Comparison of ENCODE assay signal across 8 mouse cellular contexts in genomic region chr16:87393813-87394548, GRCm38 (mm10). TPM values are rescaled to one million over a fixed set of nuclear protein-coding genes. Genes with fewer than 3 reads are reported as not detected.
A peak's percentile ranks its signal among the peaks of the same experiment; 100 is the strongest.
DNase-seq lines count a peak whose midpoint lies in the region; ATAC-seq lines count a peak whose summit lies in the region.

No protein-coding gene starts in this region.

- DNase-seq in urinary bladder, adult 18-20 months (ENCODE audit: low spot score in 2 of 2) = peak; percentile 26 to 35
- no peak for DNase-seq in urinary bladder, adult 2 months (ENCODE audit: low spot score)
- DNase-seq in embryo, embryonic 11 days = peak; percentile 81
- DNase-seq in gastrocnemius, postnatal 14 days = peak; percentile 45
- peak; percentile 70 for DNase-seq in induced T-regulatory cell, adult 2 months (ENCODE audit: low read depth)
- DNase-seq in left cerebral cortex, adult 18-20 months (ENCODE audit: low spot score in 2 of 2) = peak; percentile 60 to 61
- peak; percentile 42 to 65 for DNase-seq in right cerebral cortex, postnatal 36 days (ENCODE audit: low spot score in 2 of 2)

- ATAC-seq in megakaryocyte, adult 5-6 weeks (ENCODE audit: poor library complexity, severe bottlenecking) = peak; percentile 92

- intact Hi-C loops in gastrocnemius, postnatal 14 days (cut with DNase I; ENCODE audit: low total_unique reads) = no loop called here

RNA-seq across cellular contexts. Expression of gene Ltn1, which starts 38.4 kb away (rescaled TPM):
- polyA plus RNA-seq in urinary bladder, adult 2 months (2012; rRNA removed) = 11.4 and 11.7 TPM in 2 replicates
- 10 to 100 TPM; 19.5 to 21.3 TPM for total RNA-seq in gastrocnemius, postnatal 14 days (2021)
- 10 to 100 TPM; 44.0 to 47.1 TPM for total RNA-seq in left cerebral cortex, adult 18-20 months (2021)
- 22.2 and 23.6 TPM in 2 replicates for total RNA-seq in megakaryocyte, adult 5-6 weeks (2015)
- 21.9 and 22.1 TPM in 2 replicates for total RNA-seq in megakaryocyte, adult 5-6 weeks (2017)

RNA-seq across cellular contexts. Expression of gene N6amt1, which starts 40.0 kb away (rescaled TPM):
- 23.4 and 27.6 TPM in 2 replicates for polyA plus RNA-seq in urinary bladder, adult 2 months (2012; rRNA removed)
- 10 to 100 TPM in 1 of 2 experiments, 1 to 10 TPM in 1; 9.5 to 10.3 TPM for total RNA-seq in gastrocnemius, postnatal 14 days (2021)
- 10 to 100 TPM; 16.7 to 17.1 TPM for total RNA-seq in left cerebral cortex, adult 18-20 months (2021)
- 9.1 and 9.5 TPM in 2 replicates for total RNA-seq in megakaryocyte, adult 5-6 weeks (2015)
- total RNA-seq in megakaryocyte, adult 5-6 weeks (2017) = 6.3 and 6.9 TPM in 2 replicates

RNA-seq across cellular contexts. Expression of gene Rwdd2b, which starts 46.4 kb away (rescaled TPM):
- 4.4 and 4.6 TPM in 2 replicates for polyA plus RNA-seq in urinary bladder, adult 2 months (2012; rRNA removed)
- 1 to 10 TPM; 3.6 to 4.5 TPM for total RNA-seq in gastrocnemius, postnatal 14 days (2021)
- 1 to 10 TPM; 8.7 to 9.7 TPM for total RNA-seq in left cerebral cortex, adult 18-20 months (2021)
- 7.0 and 7.8 TPM in 2 replicates for total RNA-seq in megakaryocyte, adult 5-6 weeks (2015)
- total RNA-seq in megakaryocyte, adult 5-6 weeks (2017) = 9.9 and 12.1 TPM in 2 replicates
